Mouse (Mus musculus) left cerebral cortex, postnatal 25 days (tissue): ENCODE data around the gene Mif4gd. TPM values are rescaled to one million over a fixed set of nuclear protein-coding genes. Genes with fewer than 3 reads are reported as not detected.

ENCODE experiments used
- DNase-seq, 2 experiments: peaks; one replicate each; pipeline ENCODE4 v3.0.0; 2022; ENCODE audit warnings: low spot score in 2 of 2, mixed read lengths in 1 of 2
- intact Hi-C: fragments of 180-260 bp; cut with DNase I; formaldehyde crosslinking; loops from one replicate; pipeline ENCODE4 v1.15.1; 2025
- total RNA-seq, 2 experiments: library from RNA; stranded (reverse); gene quantifications; 2 replicates each; pipeline ENCODE4 v1.2.3; 2021

The Mif4gd gene
- total RNA-seq, 2 experiments from 2014 or later, result 17.6 to 19.4 TPM

GRCm38 (mm10) chr11:115590526-115591075 lies 22.2 kb downstream of the Mif4gd start:
- DNase-seq, result no peak
- intact Hi-C loops, result loop anchor here (2.0 kb wide), 1 partner anchor 18 kb away; no protein-coding TSS in a partner anchor

GRCm38 (mm10) chr11:115587984-115588383 lies 24.8 kb downstream of the Mif4gd start:
- intact Hi-C loops, result no loop called here
- DNase-seq, result no peak

GRCm38 (mm10) chr11:115586403-115586802 lies 26.4 kb downstream of the Mif4gd start:
- no peak for DNase-seq
- intact Hi-C loops, result no loop called here

- intact Hi-C loops, result no loop called here
- no peak for DNase-seq
Observed at GRCm38 (mm10) chr11:115585573-115586100, 27.1 kb downstream of the Mif4gd start.

- intact Hi-C loops, result no loop called here
- DNase-seq, result no peak
Observed at GRCm38 (mm10) chr11:115584376-115585073, 28.2 kb downstream of the Mif4gd start.

- no peak for DNase-seq
- intact Hi-C loops, result no loop called here
Observed at GRCm38 (mm10) chr11:115582913-115583606, 29.7 kb downstream of the Mif4gd start.

- no peak for DNase-seq
- intact Hi-C loops, result no loop called here
Observed at GRCm38 (mm10) chr11:115579080-115579479, 33.7 kb downstream of the Mif4gd start.

GRCm38 (mm10) chr11:115564961-115565360 lies 47.8 kb downstream of the Mif4gd start:
- intact Hi-C loops, result no loop called here
- no peak for DNase-seq

- intact Hi-C loops, result no loop called here
- DNase-seq, result peak; percentile 95 to 97
Observed at GRCm38 (mm10) chr11:115564064-115564809, 48.5 kb downstream of the Mif4gd start, which contains the start of gene Nup85. Nup85 (plus strand) TSS chr11:115564434.

- DNase-seq, result no peak
- intact Hi-C loops, result no loop called here
Observed at GRCm38 (mm10) chr11:115563406-115563805, 49.4 kb downstream of the Mif4gd start.

Other genes with a start within 250 kb of the Mif4gd start
- gene Hid1, start 245.2 kb downstream of the Mif4gd start, total RNA-seq, result 100 to 1,000 TPM; 108 to 111 TPM
- gene Cdr2l, start 231.1 kb downstream of the Mif4gd start, total RNA-seq, result 10 to 100 TPM; 19.8 to 20.9 TPM
- gene Mrpl58, start 209.2 kb downstream of the Mif4gd start, total RNA-seq, result 100 to 1,000 TPM; 107 to 109 TPM
- gene Atp5h, start 193.0 kb downstream of the Mif4gd start, total RNA-seq, result 100 to 1,000 TPM; 447 to 455 TPM
- gene Kctd2, start 192.8 kb downstream of the Mif4gd start, total RNA-seq, result 10 to 100 TPM; 70.9 to 72.5 TPM
- not detected for gene Trim80, start 172.4 kb downstream of the Mif4gd start, total RNA-seq
- not detected for gene Slc16a5, start 150.5 kb downstream of the Mif4gd start, total RNA-seq
- 10 to 100 TPM; 12.5 to 12.8 TPM for gene Armc7, start 137.3 kb downstream of the Mif4gd start, total RNA-seq
- 10 to 100 TPM; 60.1 to 66.5 TPM for gene Nt5c, start 121.1 kb downstream of the Mif4gd start, total RNA-seq
- 100 to 1,000 TPM; 165 to 168 TPM for gene Jpt1, start 98.6 kb downstream of the Mif4gd start, total RNA-seq
- 100 to 1,000 TPM; 298 to 313 TPM for gene Sumo2, start 76.7 kb downstream of the Mif4gd start, total RNA-seq
- gene Nup85, start 48.5 kb downstream of the Mif4gd start, total RNA-seq, result 10 to 100 TPM; 45.7 to 49.1 TPM
- gene Mrps7, start 9.0 kb downstream of the Mif4gd start, total RNA-seq, result 10 to 100 TPM; 52.2 to 56.2 TPM
- gene Gga3, start 8.9 kb downstream of the Mif4gd start, total RNA-seq, result 10 to 100 TPM; 76.5 to 88.6 TPM
- gene Slc25a19, start 15.3 kb upstream of the Mif4gd start, total RNA-seq, result 10 to 100 TPM; 54.3 to 59.3 TPM
- 100 to 1,000 TPM; 204 TPM for gene Grb2, start 95.6 kb upstream of the Mif4gd start, total RNA-seq
- 10 to 100 TPM; 54.9 to 59.1 TPM for gene Tmem94, start 152.5 kb upstream of the Mif4gd start, total RNA-seq
- gene Caskin2, start 200.7 kb upstream of the Mif4gd start, total RNA-seq, result 10 to 100 TPM; 18.8 to 20.7 TPM
- 10 to 100 TPM; 12.5 to 12.7 TPM for gene Tsen54, start 201.8 kb upstream of the Mif4gd start, total RNA-seq
- gene Llgl2, start 211.1 kb upstream of the Mif4gd start, total RNA-seq, result 1 to 10 TPM; 3.7 to 4.0 TPM
- under 1 TPM; 0.11 to 0.23 TPM for gene Myo15b, start 245.4 kb upstream of the Mif4gd start, total RNA-seq